Mouse (Mus musculus): Measurements from ENCODE around the gene P3h1. TPM values are rescaled to one million over a fixed set of nuclear protein-coding genes. Genes with fewer than 3 reads are reported as not detected.

The P3h1 gene
- 16.0 and 18.0 TPM in 2 replicates for polyA plus RNA-seq (2012; rRNA removed)

DNA sequence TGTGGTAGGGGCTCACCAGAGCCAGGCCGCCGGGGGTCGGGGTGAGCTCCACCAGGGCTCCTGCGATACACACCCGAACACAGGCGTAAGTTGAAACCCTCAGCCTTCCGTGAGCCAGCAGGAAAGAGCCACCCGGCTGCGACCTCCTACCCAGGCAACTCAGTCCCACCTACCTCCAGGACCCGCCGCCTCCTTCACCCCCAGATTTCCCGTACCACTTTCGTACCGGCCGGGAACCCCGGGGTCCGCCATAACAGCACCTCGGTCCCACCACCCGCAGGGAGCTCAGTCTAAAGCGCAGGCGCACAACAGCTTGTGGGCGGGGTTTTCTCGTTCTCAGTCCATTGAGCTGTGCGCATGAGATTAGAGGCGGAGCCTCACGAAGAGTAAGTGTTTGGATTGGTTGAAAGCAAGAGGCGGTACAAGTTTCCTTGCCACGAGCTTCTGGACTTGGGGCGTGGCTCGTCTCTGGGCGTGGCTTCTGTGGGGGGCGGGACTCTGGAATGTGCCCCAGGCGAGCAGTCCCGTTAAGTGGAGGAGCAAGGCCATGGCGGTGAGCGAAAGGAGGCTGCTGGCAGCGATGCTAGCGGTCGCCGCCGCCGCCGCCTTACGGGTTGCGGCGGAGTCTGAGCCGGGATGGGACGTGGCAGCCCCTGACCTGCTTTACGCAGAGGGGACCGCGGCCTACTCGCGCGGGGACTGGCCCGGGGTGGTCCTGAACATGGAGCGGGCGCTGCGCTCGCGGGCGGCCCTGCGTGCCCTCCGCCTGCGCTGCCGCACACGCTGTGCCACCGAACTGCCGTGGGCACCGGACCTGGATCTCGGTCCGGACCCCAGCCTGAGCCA lies at the start of gene P3h1, which contains the start of gene AU022252:
TSS of gene P3h1 (plus strand) at position 506 of the 846 bp plus-strand sequence.
TSS of gene AU022252 (minus strand) at position 303 of the 846 bp plus-strand sequence.
- peak within 1 kb of the TSS; percentile 98 for H3K4me3 ChIP-seq (ENCODE audit: insufficient read depth, low read depth, low read length)
- peak within 1 kb of the TSS; percentile 55; the same call in 1 of the 2 replicates for H3K27ac ChIP-seq (ENCODE audit: insufficient read depth, low read depth, low read length)
- DNase-seq: peak; percentile 100
- no peaks in the 10 kb centered on the region for H3K27me3 ChIP-seq (replicated peaks; ENCODE audit: control insufficient read depth, insufficient read depth, low read length)
- H3K36me3 ChIP-seq (ENCODE audit: control insufficient read depth, insufficient read depth, low read length): no peaks in the 10 kb centered on the region; the same call in 1 of the 2 replicates
- H3K4me1 ChIP-seq (ENCODE audit: control insufficient read depth, insufficient read depth, low read length): no peaks in the 10 kb centered on the region; the same call in 1 of the 2 replicates
- WGBS: under 1% methylated on average over 71 of the region's 71 CpGs
- TF ChIP-seq CTCF (conservative IDR thresholded peaks at IDR 0.05; ENCODE audit: insufficient read depth, insufficient read length, low read depth, low read length) (no peak), POLR2A (IDR thresholded peaks at IDR 0.05; ENCODE audit: low read depth, low read length) (peak; percentile 61)

DNA sequence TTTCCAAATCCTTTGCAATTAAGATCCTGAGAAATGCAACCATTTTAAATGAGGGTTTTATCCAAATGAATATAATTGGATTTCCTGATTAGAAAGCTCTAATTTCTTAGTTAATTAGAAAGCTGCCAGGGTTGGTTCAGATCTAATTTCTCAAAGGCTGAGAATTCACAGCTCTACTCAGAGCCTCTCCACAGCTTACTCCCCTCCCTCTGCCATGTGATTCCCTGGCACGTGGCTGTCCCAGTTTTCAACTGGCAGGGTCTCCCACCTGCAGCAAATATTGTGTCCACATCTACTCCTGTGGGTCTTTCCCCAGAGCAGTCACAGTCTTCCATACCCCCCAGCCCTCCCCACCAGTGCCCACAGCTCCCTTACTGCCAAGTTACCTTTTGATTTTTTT lies 49.2 kb upstream of the P3h1 start:
- no peak overlapping the region for H3K27ac ChIP-seq (ENCODE audit: insufficient read depth, low read depth, low read length)
- no peaks in the 10 kb centered on the region for H3K4me1 ChIP-seq (ENCODE audit: control insufficient read depth, insufficient read depth, low read length)
- no peaks in the 10 kb centered on the region for H3K27me3 ChIP-seq (replicated peaks; ENCODE audit: control insufficient read depth, insufficient read depth, low read length)
- no peaks in the 10 kb centered on the region for H3K36me3 ChIP-seq (ENCODE audit: control insufficient read depth, insufficient read depth, low read length)
- H3K4me3 ChIP-seq (ENCODE audit: insufficient read depth, low read depth, low read length): no peak overlapping the region
- WGBS: 37% methylated on average over 1 of the region's 1 CpGs
- DNase-seq: no peak
- TF ChIP-seq CTCF (conservative IDR thresholded peaks at IDR 0.05; ENCODE audit: insufficient read depth, insufficient read length, low read depth, low read length): no peak
- TF ChIP-seq POLR2A (IDR thresholded peaks at IDR 0.05; ENCODE audit: low read depth, low read length): no peak

DNA sequence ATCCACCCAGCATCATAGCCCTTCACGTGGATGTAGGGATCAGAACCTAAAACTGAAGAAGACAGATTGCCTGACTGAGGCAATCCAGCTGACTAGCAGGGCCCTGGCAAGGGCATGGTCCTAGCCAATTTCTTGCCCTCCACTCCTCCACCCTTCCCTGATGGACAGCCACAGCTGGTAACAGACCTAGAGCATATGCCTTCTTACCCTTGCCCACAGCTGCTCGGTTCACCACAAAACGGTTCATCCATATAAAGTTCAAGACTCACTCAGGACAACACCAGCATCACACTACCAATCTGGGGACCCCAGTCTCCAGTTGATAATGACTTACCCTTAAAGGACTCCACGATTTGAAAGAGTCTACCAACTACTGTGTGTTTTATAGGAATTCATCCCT lies 46.9 kb upstream of the P3h1 start:
- no peak for DNase-seq
- H3K4me1 ChIP-seq (ENCODE audit: control insufficient read depth, insufficient read depth, low read length): no peaks in the 10 kb centered on the region
- H3K36me3 ChIP-seq (ENCODE audit: control insufficient read depth, insufficient read depth, low read length): no peaks in the 10 kb centered on the region
- no peak overlapping the region for H3K4me3 ChIP-seq (ENCODE audit: insufficient read depth, low read depth, low read length)
- H3K27me3 ChIP-seq (replicated peaks; ENCODE audit: control insufficient read depth, insufficient read depth, low read length): no peaks in the 10 kb centered on the region
- 75% methylated on average over 4 of the region's 4 CpGs for WGBS
- TF ChIP-seq CTCF (conservative IDR thresholded peaks at IDR 0.05; ENCODE audit: insufficient read depth, insufficient read length, low read depth, low read length) (no peak), POLR2A (IDR thresholded peaks at IDR 0.05; ENCODE audit: low read depth, low read length) (no peak)
- H3K27ac ChIP-seq (ENCODE audit: insufficient read depth, low read depth, low read length): no peak overlapping the region

DNA sequence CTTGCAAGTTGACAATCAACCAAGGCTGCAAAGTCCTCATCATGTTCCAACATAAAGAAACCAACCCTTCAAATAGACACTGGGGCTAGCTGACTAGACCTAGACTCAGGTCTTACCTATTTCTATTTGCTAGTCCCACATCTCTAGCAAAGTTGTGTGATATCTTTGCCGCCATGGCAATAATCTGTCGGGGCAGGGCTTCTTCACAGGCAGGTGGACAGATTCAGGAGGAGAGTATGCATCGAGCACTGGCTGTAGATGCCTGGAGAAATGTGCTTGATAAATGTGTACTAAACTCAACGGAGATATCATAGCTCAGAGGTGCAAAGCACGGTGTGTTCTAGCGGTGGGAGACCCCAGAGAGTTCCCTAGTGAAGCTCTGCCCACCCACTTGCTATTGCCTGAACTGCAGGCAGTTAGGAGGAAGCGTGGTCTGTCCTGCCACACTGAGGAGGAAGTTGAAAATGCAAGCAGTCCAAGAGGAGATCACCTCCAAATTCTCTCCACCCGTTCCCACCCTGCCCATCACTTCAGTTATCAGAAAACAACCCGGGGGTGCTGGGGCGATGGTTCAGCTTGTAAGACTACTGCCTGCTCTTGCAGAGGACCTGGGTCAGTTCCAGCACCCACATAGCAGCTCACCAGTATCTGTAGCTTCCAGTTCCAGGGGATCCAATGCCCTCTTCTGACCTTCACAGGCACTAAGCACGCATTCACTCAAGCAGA lies 44.5 kb upstream of the P3h1 start:
- Histone ChIP-seq H3K27ac (ENCODE audit: insufficient read depth, low read depth, low read length) (no peak overlapping the region), H3K36me3 (ENCODE audit: control insufficient read depth, insufficient read depth, low read length) (no peaks in the 10 kb centered on the region), H3K4me1 (ENCODE audit: control insufficient read depth, insufficient read depth, low read length) (no peaks in the 10 kb centered on the region), H3K27me3 (replicated peaks; ENCODE audit: control insufficient read depth, insufficient read depth, low read length) (no peaks in the 10 kb centered on the region), H3K4me3 (ENCODE audit: insufficient read depth, low read depth, low read length) (no peak overlapping the region)
- DNase-seq: no peak
- TF ChIP-seq POLR2A (IDR thresholded peaks at IDR 0.05; ENCODE audit: low read depth, low read length) (no peak), CTCF (conservative IDR thresholded peaks at IDR 0.05; ENCODE audit: insufficient read depth, insufficient read length, low read depth, low read length) (peak; percentile 44)
- WGBS: 51% methylated on average over 11 of the region's 11 CpGs

DNA sequence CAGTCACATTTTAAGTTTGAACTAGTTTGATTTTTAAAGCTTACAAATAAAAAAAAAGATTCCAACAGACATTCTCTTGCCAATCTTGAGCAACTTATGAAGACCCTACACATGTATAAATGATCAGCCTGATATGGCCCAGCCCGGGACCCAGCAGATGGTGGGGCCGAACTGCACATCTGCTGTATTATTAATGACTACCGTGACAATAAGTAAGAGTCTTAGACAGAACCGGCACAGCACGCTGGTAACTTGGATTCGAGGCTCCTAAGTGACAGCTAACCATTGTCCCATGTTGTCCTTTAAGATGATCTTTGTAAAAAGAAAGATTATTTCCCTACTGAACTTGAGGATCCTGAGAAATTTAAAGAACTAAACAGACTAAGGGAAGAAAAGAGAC lies 43.3 kb upstream of the P3h1 start:
- no peak overlapping the region for H3K4me3 ChIP-seq (ENCODE audit: insufficient read depth, low read depth, low read length)
- H3K27me3 ChIP-seq (replicated peaks; ENCODE audit: control insufficient read depth, insufficient read depth, low read length): no peaks in the 10 kb centered on the region
- 81% methylated on average over 6 of the region's 6 CpGs for WGBS
- H3K36me3 ChIP-seq (ENCODE audit: control insufficient read depth, insufficient read depth, low read length): no peaks in the 10 kb centered on the region
- no peak overlapping the region for H3K27ac ChIP-seq (ENCODE audit: insufficient read depth, low read depth, low read length)
- H3K4me1 ChIP-seq (ENCODE audit: control insufficient read depth, insufficient read depth, low read length): no peaks in the 10 kb centered on the region
- no peak for DNase-seq
- no peak for TF ChIP-seq CTCF (conservative IDR thresholded peaks at IDR 0.05; ENCODE audit: insufficient read depth, insufficient read length, low read depth, low read length)

- no peak within 1 kb of the TSS for H3K4me3 ChIP-seq (ENCODE audit: insufficient read depth, low read depth, low read length)
- 89% methylated on average over 6 of the region's 6 CpGs for WGBS
Observed at GRCm38 (mm10) chr4:119189864-119190263, 42.9 kb upstream of the P3h1 start, which contains the start of gene Ermap. Ermap (minus strand) TSS chr4:119190011.

DNA sequence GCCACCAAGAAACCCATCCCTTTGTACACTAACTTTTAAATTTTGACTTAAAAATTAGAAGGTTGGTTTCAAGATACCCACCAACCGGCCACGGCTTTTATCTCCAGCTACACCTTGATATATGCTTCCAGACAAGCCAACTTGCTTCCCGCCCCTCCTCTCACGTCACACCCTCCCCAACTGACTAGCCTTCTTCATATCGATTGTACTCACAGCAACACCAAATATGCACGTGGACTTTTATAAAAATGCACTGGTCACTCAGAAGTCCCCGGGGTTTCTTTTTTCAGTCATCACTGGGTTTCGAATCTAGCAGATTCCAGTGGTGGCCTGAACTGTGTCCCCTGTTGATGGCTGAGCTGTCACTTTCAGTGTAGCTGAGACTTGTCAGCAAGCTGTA lies 42.1 kb upstream of the P3h1 start:
- WGBS: 87% methylated on average over 8 of the region's 8 CpGs
- no peak for DNase-seq
- TF ChIP-seq POLR2A (IDR thresholded peaks at IDR 0.05; ENCODE audit: low read depth, low read length) (no peak), CTCF (conservative IDR thresholded peaks at IDR 0.05; ENCODE audit: insufficient read depth, insufficient read length, low read depth, low read length) (no peak)
- Histone ChIP-seq H3K4me3 (ENCODE audit: insufficient read depth, low read depth, low read length) (no peak overlapping the region), H3K27me3 (replicated peaks; ENCODE audit: control insufficient read depth, insufficient read depth, low read length) (no peaks in the 10 kb centered on the region), H3K4me1 (ENCODE audit: control insufficient read depth, insufficient read depth, low read length) (no peaks in the 10 kb centered on the region), H3K27ac (ENCODE audit: insufficient read depth, low read depth, low read length) (no peak overlapping the region), H3K36me3 (ENCODE audit: control insufficient read depth, insufficient read depth, low read length) (no peaks in the 10 kb centered on the region)

More at GRCm38 (mm10) chr4:119189864-119190263, 42.9 kb upstream of the P3h1 start, which contains the start of gene Ermap:
- H3K4me1 ChIP-seq (ENCODE audit: control insufficient read depth, insufficient read depth, low read length): no peaks in the 10 kb centered on the region
- no peaks in the 10 kb centered on the region for H3K27me3 ChIP-seq (replicated peaks; ENCODE audit: control insufficient read depth, insufficient read depth, low read length)
- no peaks in the 10 kb centered on the region for H3K36me3 ChIP-seq (ENCODE audit: control insufficient read depth, insufficient read depth, low read length)
- DNase-seq: no peak
- TF ChIP-seq CTCF (conservative IDR thresholded peaks at IDR 0.05; ENCODE audit: insufficient read depth, insufficient read length, low read depth, low read length) (no peak), POLR2A (IDR thresholded peaks at IDR 0.05; ENCODE audit: low read depth, low read length) (no peak)
- no peak within 1 kb of the TSS for H3K27ac ChIP-seq (ENCODE audit: insufficient read depth, low read depth, low read length)
